Mouse (Mus musculus) olfactory bulb, adult 2 months (tissue): ENCODE measurements around the gene Zfp781. TPM values are rescaled to one million over a fixed set of nuclear protein-coding genes. Genes with fewer than 3 reads are reported as not detected.
"Not testable (repeated sequence)": the region's sequence is repeated elsewhere in the genome, so short reads cannot be mapped to it uniquely, and the experiment has no call there.

Source experiments
- H3K27ac ChIP-seq: fragments of 200-500 bp; 2 replicates; pipeline ENCODE4 v1.5.1; 2012; ENCODE audit warnings: low read depth, low read length; ENCODE audit not compliant: insufficient read depth
- H3K4me1 ChIP-seq: fragments of 200-500 bp; 2 replicates; pipeline ENCODE4 v1.6.1; 2012; ENCODE audit warnings: low read length; ENCODE audit not compliant: control insufficient read depth, insufficient read depth
- H3K4me3 ChIP-seq: fragments of 200-500 bp; 2 replicates; pipeline ENCODE4 v1.5.1; 2012; ENCODE audit warnings: mild to moderate bottlenecking, low read depth, low read length, moderate library complexity; ENCODE audit not compliant: insufficient read depth
- WGBS: fragments of 180-500 bp; shearing (Covaris S2); methylation state at CpG from one replicate; pipeline ENCODE4 v1.1.7; 2018; 5-methylcytosine and 5-hydroxymethylcytosine counted together
- polyA plus RNA-seq: library from polyadenylated mRNA; stranded (reverse); fragments of >200 nt; gene quantifications from 2 replicates; pipeline ENCODE4 v1.2.4, GENCODE M21; 2012; ENCODE audit warnings: low replicate concordance; ENCODE audit not compliant: missing spikeins, insufficient read depth, insufficient read length

The Zfp781 gene
- not detected in 2 replicates for polyA plus RNA-seq

DNA sequence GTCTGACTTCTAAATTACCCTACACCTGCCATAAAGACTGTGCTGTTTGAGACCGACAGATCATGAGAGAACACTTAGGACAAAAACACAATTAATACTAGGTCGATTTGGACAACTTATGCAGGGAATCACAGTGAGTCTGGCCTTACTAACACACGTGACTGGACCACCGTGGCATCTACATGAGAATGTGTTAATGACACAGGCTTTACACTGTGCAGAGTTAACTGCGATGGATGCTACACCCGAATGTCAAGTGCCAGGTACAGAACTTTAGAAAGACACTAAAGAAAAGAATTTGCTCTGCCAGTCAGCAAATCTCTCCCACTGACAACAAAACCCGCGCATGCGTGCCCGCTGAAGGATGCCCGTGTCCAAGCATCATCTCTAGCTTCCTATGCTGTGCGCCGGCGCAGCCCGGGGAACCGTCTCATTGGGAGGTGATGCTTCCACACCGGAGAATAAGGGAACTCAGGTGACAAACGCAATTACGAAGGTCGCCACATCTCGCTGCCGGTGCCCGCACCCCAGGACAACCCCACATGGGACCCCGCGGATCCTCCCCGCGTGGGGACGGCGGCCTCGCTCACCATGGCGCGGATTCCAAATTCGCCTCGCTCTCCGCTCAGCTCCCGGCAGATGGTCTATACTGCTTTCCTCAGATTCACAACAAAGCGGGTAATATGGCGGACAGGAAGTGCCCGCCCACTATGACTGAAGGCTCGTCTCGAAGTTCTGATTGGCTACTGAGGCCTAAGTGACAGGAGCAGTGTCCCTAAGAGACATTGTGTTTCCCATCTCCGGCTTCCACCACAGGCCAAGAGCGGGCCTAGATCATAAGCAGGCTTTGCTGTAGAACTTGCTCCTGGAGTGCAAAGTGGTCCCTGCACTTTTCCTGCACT, at the start of gene Zfp781:
Gene Zfp781 (minus strand): TSS at position 639 of the 902 bp plus-strand sequence.
- H3K27ac ChIP-seq, H3K4me1 ChIP-seq, H3K4me3 ChIP-seq: not testable (repeated sequence)
- no CpG with 5 or more reads among the region's 43 CpGs for WGBS

DNA sequence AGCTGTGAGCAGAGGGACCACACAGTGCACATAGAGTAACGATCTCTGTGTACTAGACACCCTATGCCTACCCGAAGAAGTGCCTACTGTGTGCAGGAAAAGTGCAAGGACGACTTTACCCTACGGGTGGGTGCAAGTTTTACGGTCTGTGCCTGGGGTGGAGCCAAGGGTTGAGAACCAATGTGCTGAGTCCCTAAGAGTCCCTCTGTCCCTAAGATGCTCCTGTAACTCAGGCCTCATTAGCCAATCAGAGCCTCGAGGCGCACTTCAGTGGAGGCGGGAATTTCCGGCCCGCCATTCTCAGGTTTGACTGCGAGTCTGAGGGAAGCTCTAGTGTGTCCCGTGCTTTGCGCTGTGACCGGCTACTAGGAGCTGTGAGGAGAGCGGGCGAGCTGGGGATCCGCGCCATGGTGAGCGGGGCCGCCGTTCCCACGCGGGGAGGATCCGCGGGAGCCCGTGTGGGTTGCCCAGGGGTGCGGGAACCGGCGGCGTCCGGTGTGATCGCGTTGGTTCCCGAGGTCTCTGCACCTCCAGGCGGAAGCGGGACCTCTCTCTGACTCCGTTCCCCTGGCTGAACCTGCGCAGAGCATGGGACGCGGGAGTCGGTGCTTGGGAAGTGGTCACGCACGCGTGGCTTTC, 48.2 kb upstream of the Zfp781 start:
- not testable (repeated sequence) for H3K4me3 ChIP-seq, H3K4me1 ChIP-seq, H3K27ac ChIP-seq
- WGBS = no CpG with 5 or more reads among the region's 44 CpGs

DNA sequence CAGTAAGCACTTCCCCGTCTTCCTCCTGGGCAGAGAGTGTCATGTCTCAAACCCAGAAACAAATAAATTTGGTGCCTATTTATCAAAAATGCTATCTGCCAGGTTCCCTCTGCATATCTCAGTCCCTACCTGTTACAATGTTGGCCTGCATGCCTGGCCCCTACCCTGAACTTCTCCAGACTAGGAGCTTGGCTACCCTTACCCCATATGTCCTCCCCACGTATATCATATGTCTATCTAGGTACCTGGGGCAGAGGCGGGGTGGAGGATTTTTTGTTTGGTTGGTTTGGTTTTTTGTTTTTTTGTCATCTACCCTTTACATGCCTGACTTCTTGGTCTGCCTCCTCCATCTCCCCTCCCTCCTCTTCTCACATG, 451 bp upstream of the Zfp781 start:
- not testable (repeated sequence) for H3K4me1 ChIP-seq, H3K27ac ChIP-seq, H3K4me3 ChIP-seq
- no CpG with 5 or more reads among the region's 3 CpGs for WGBS

DNA sequence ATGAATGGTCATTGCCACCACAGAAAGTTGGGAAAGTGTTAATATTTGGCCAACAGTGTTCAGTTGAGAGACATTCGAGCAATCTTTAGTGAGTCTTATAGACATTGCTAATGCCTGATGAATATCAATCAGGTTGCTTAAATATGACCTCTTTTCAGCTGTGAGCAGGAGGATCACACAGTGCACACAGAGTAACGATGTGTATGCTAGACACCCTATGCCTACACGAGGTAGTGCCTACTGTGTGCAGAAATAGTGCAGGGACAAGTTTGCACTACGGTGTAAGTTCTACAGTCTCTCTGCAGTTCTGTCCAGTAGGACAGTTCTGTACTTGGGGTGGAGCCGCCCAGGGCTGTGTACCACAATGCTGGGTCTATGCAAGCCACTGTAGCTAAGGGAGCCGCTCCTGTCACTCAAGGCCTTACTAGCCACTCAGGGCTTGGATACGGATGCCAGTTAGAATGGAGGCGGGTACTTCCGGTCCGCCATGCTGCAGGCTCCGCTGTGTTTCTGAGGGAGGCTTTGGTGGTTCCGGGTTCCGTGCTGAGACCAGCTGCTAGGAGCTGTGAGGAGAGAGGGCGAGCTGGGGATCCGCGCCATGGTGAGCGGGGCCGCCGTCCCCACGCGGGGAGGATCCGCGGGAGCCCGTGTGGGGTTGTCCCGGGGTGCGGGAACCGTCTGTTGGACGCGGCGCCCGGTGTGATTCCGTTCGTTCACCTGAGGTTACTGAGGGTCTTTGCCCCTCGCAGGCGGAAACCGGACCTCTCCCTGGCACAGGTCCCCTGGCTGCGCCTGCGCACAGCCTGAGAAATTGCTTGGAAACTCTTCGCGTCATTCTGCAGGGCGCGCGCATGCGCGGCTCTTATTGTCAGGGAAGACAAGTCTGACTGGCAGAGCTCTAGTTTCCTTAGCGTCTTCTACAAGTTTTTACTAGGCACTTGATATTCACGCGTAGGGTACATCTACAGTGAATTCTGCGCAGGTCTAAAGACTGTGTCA, 66.6 kb downstream of the Zfp781 start, which contains the start of gene Gm32687:
Gene Gm32687 (plus strand): TSS at position 526 of the 999 bp plus-strand sequence.
- not testable (repeated sequence) for H3K4me3 ChIP-seq, H3K27ac ChIP-seq, H3K4me1 ChIP-seq
- WGBS = 15% methylated on average over 5 of the region's 49 CpGs

Other genes with a start within 250 kb of the Zfp781 start
- not detected in 2 replicates for gene Zfp433, start 225.7 kb downstream of the Zfp781 start, polyA plus RNA-seq
- not detected in 2 replicates for gene Gm3055, start 159.3 kb downstream of the Zfp781 start, polyA plus RNA-seq
- gene Gm4767, start 118.3 kb downstream of the Zfp781 start, polyA plus RNA-seq = not detected in 2 replicates
- not detected in 2 replicates for gene Gm32687, start 66.5 kb downstream of the Zfp781 start, polyA plus RNA-seq
- gene Zfp873, start 117.6 kb upstream of the Zfp781 start, polyA plus RNA-seq = not detected in 2 replicates
- gene BC024063, start 152.9 kb upstream of the Zfp781 start, polyA plus RNA-seq = not detected in 2 replicates
- not detected in 2 replicates for gene AU041133, start 197.5 kb upstream of the Zfp781 start, polyA plus RNA-seq